Mouse (Mus musculus): ENCODE measurements around the gene Ambra1. TPM values are rescaled to one million over a fixed set of nuclear protein-coding genes. Genes with fewer than 3 reads are reported as not detected.

The Ambra1 gene
- polyA plus RNA-seq, 1 experiment, result 14.3 TPM

DNA sequence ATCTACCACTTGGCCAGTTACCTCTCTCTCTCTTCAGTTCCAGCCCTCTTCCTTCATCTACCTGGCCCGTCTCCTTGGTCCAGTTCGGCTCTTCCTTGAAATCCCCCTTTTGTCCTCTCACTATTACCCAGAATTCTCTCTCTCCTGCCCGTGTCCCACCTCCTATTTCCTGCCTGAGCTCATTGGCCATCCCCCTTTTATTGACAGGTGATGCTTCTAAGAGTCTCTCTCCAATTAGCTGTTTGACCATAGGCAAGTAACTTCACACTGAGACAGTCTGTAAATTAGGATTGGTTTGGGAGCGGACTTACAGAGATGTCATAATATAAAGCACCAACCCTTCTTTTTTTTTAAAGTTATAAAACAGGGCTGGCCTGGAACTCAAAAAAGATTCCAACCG is 14.8 kb downstream of the Ambra1 start:
- no peaks in the 10 kb centered on the region for H3K36me3 ChIP-seq (ENCODE audit: control insufficient read depth, insufficient read depth)
- no peak overlapping the region for H3ac ChIP-seq (ENCODE audit: control insufficient read depth, insufficient read length, low read depth)
- TF ChIP-seq USF1 (IDR thresholded peaks at IDR 0.05; ENCODE audit: low read depth) (no peak), FOSL1 (IDR thresholded peaks at IDR 0.05; ENCODE audit: insufficient read depth, low read length, poor library complexity, severe bottlenecking) (no peak), MYOG (IDR thresholded peaks at IDR 0.05; ENCODE audit: control insufficient read depth, extremely low read depth, insufficient read length) (no peak), CTCF (IDR thresholded peaks at IDR 0.05; ENCODE audit: control insufficient read depth, insufficient read depth, insufficient read length) (no peak), MYOD1 (IDR thresholded peaks at IDR 0.05; ENCODE audit: control insufficient read depth, insufficient read length, low read depth) (no peak), CEBPB (IDR thresholded peaks at IDR 0.05; ENCODE audit: low read depth) (no peak), MAX (IDR thresholded peaks at IDR 0.05) (no peak)
- no peak overlapping the region for H3K4me3 ChIP-seq (ENCODE audit: insufficient read depth, poor library complexity, severe bottlenecking)
- H3K27me3 ChIP-seq (ENCODE audit: control insufficient read depth, insufficient read depth, insufficient read length), result no peaks in the 10 kb centered on the region
- H3K79me3 ChIP-seq (ENCODE audit: low read depth), result peaks cover 38% of the 10 kb centered on the region
- peaks cover 94% of the 10 kb centered on the region for H3K79me2 ChIP-seq (ENCODE audit: control insufficient read depth, insufficient read depth)

DNA sequence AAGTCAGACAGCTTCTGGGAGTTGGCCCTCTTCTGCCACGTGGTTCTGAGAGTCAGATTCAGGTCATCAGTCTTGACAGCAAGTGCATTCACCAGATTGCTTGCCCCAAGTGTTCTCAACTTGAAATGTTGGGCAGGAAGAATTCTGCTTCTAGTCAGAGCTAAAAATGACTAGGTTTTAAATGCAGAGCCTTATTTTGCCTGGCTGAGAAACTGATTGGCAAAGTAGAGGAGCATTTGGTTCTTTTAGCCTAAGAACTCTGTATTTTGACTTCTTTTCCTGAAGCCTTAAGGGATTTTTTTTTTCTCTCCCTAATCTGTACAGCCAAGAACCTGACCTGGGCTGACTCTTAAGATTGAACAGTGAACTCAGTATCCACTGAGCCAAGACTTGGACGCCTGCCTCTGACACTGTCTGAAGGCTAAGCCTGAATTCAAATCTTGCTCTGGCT is 19.9 kb downstream of the Ambra1 start:
- no peak overlapping the region for H3ac ChIP-seq (ENCODE audit: control insufficient read depth, insufficient read length, low read depth)
- peaks cover 95% of the 10 kb centered on the region for H3K79me2 ChIP-seq (ENCODE audit: control insufficient read depth, insufficient read depth)
- no peaks in the 10 kb centered on the region for H3K36me3 ChIP-seq (ENCODE audit: control insufficient read depth, insufficient read depth)
- no peaks in the 10 kb centered on the region for H3K27me3 ChIP-seq (ENCODE audit: control insufficient read depth, insufficient read depth, insufficient read length)
- TF ChIP-seq MAX (IDR thresholded peaks at IDR 0.05) (no peak), MYOD1 (IDR thresholded peaks at IDR 0.05; ENCODE audit: control insufficient read depth, insufficient read length, low read depth) (no peak), CTCF (IDR thresholded peaks at IDR 0.05; ENCODE audit: control insufficient read depth, insufficient read depth, insufficient read length) (no peak), FOSL1 (IDR thresholded peaks at IDR 0.05; ENCODE audit: insufficient read depth, low read length, poor library complexity, severe bottlenecking) (no peak), CEBPB (IDR thresholded peaks at IDR 0.05; ENCODE audit: low read depth) (no peak), MYOG (IDR thresholded peaks at IDR 0.05; ENCODE audit: control insufficient read depth, extremely low read depth, insufficient read length) (no peak), USF1 (IDR thresholded peaks at IDR 0.05; ENCODE audit: low read depth) (no peak)
- peaks cover 38% of the 10 kb centered on the region for H3K79me3 ChIP-seq (ENCODE audit: low read depth)
- H3K4me3 ChIP-seq (ENCODE audit: insufficient read depth, poor library complexity, severe bottlenecking), result no peak overlapping the region

DNA sequence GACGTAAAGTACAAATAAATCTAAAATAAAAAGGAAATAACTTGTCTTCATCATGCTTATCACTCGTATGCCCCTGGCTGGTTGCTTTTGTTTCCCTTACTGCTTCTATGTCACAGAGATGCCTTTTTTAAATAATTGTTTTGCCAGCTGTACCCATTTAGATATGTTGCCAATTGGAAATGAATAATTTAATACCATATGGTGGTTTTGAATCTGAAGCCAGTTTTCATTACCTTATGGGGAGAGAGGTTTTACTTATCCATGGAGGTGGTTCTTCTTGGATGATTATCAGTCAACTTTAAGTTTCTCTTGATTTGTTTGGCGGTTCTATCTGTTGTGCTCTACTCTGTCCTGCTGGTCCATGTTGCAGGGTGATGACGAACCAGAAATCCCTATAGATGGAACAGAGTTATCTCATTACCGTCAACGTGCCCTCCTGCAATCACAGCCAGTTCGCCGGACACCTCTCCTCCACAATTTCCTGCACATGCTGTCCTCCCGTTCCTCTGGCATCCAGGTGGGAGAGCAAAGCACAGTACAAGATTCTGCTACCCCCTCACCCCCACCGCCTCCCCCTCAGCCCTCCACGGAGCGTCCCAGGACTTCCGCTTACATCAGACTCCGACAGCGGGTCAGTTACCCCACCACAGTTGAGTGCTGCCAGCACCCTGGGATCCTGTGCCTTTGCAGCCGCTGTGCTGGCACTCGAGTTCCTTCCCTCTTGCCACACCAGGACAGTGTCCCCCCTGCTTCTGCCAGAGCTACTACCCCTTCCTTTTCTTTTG is 42.2 kb downstream of the Ambra1 start:
- peaks cover 69% of the 10 kb centered on the region for H3K36me3 ChIP-seq (ENCODE audit: control insufficient read depth, insufficient read depth)
- H3K4me3 ChIP-seq (ENCODE audit: insufficient read depth, poor library complexity, severe bottlenecking), result no peak overlapping the region
- no peaks in the 10 kb centered on the region for H3K79me3 ChIP-seq (ENCODE audit: low read depth)
- no peaks in the 10 kb centered on the region for H3K79me2 ChIP-seq (ENCODE audit: control insufficient read depth, insufficient read depth)
- TF ChIP-seq MYOG (IDR thresholded peaks at IDR 0.05; ENCODE audit: control insufficient read depth, extremely low read depth, insufficient read length) (no peak), MAX (IDR thresholded peaks at IDR 0.05) (no peak), MYOD1 (IDR thresholded peaks at IDR 0.05; ENCODE audit: control insufficient read depth, insufficient read length, low read depth) (no peak), FOSL1 (IDR thresholded peaks at IDR 0.05; ENCODE audit: insufficient read depth, low read length, poor library complexity, severe bottlenecking) (no peak), USF1 (IDR thresholded peaks at IDR 0.05; ENCODE audit: low read depth) (no peak), CTCF (IDR thresholded peaks at IDR 0.05; ENCODE audit: control insufficient read depth, insufficient read depth, insufficient read length) (no peak), CEBPB (IDR thresholded peaks at IDR 0.05; ENCODE audit: low read depth) (no peak)
- H3ac ChIP-seq (ENCODE audit: control insufficient read depth, insufficient read length, low read depth), result no peak overlapping the region
- no peaks in the 10 kb centered on the region for H3K27me3 ChIP-seq (ENCODE audit: control insufficient read depth, insufficient read depth, insufficient read length)

DNA sequence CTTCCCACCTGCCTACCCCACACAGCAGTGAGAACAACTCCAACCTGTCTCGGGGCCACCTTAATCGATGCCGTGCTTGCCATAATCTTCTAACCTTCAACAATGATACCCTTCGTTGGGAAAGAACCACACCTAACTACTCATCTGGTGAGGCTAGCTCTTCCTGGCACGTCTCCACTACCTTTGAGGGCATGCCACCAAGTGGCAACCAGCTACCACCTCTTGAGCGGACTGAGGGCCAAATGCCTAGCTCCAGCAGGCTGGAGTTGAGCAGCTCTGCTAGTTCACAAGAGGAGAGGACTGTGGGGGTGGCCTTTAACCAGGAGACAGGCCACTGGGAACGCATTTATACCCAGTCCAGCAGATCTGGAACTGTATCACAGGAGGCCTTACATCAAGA is 43.4 kb downstream of the Ambra1 start:
- TF ChIP-seq MAX (IDR thresholded peaks at IDR 0.05), result no peak
- no peak for TF ChIP-seq FOSL1 (IDR thresholded peaks at IDR 0.05; ENCODE audit: insufficient read depth, low read length, poor library complexity, severe bottlenecking)
- TF ChIP-seq MYOD1 (IDR thresholded peaks at IDR 0.05; ENCODE audit: control insufficient read depth, insufficient read length, low read depth), result no peak
- TF ChIP-seq CTCF (IDR thresholded peaks at IDR 0.05; ENCODE audit: control insufficient read depth, insufficient read depth, insufficient read length), result no peak
- TF ChIP-seq MYOG (IDR thresholded peaks at IDR 0.05; ENCODE audit: control insufficient read depth, extremely low read depth, insufficient read length), result no peak
- no peak for TF ChIP-seq USF1 (IDR thresholded peaks at IDR 0.05; ENCODE audit: low read depth)
- no peak for TF ChIP-seq CEBPB (IDR thresholded peaks at IDR 0.05; ENCODE audit: low read depth)
- Histone ChIP-seq H3K36me3 (ENCODE audit: control insufficient read depth, insufficient read depth) (peaks cover 58% of the 10 kb centered on the region), H3K79me3 (ENCODE audit: low read depth) (no peaks in the 10 kb centered on the region)

DNA sequence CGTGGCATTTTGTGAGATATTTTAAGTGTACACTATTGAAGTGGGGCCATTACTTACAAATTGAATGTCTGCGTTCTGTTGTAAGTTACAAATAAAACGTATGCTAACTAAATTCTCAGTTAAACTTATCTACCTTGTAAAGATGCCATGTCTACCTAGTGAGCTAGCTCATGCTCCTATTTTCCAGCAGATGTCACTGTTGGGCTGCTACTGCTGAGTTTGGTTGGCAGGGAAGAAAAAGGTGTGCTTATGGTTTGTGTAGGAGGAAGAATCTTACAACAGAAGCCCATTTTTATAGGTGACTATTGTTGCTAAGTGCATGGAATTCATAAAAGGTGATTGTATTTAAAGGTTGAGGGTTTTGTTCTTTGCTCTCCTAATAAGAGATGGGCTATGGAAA is 49.2 kb downstream of the Ambra1 start:
- Histone ChIP-seq H3K79me2 (ENCODE audit: control insufficient read depth, insufficient read depth) (peaks cover 23% of the 10 kb centered on the region), H3K4me3 (ENCODE audit: insufficient read depth, poor library complexity, severe bottlenecking) (no peak overlapping the region), H3ac (ENCODE audit: control insufficient read depth, insufficient read length, low read depth) (no peak overlapping the region), H3K36me3 (ENCODE audit: control insufficient read depth, insufficient read depth) (peaks cover 15% of the 10 kb centered on the region), H3K27me3 (ENCODE audit: control insufficient read depth, insufficient read depth, insufficient read length) (no peaks in the 10 kb centered on the region), H3K79me3 (ENCODE audit: low read depth) (peaks cover 7% of the 10 kb centered on the region)
- TF ChIP-seq MYOD1 (IDR thresholded peaks at IDR 0.05; ENCODE audit: control insufficient read depth, insufficient read length, low read depth), result no peak
- peak; percentile 34 for TF ChIP-seq CTCF (IDR thresholded peaks at IDR 0.05; ENCODE audit: control insufficient read depth, insufficient read depth, insufficient read length)
- no peak for TF ChIP-seq USF1 (IDR thresholded peaks at IDR 0.05; ENCODE audit: low read depth)

More for the DNA sequence above, 43.4 kb downstream of the Ambra1 start:
- Histone ChIP-seq H3K79me2 (ENCODE audit: control insufficient read depth, insufficient read depth) (no peaks in the 10 kb centered on the region), H3K27me3 (ENCODE audit: control insufficient read depth, insufficient read depth, insufficient read length) (no peaks in the 10 kb centered on the region), H3ac (ENCODE audit: control insufficient read depth, insufficient read length, low read depth) (no peak overlapping the region), H3K4me3 (ENCODE audit: insufficient read depth, poor library complexity, severe bottlenecking) (no peak overlapping the region)

Data from C2C12 (cell line).